Mouse (Mus musculus): ENCODE measurements around the gene Tmem156. TPM values are rescaled to one million over a fixed set of nuclear protein-coding genes. Genes with fewer than 3 reads are reported as not detected.

The Tmem156 gene
- polyA plus RNA-seq (2012; rRNA removed): 0.23 and 0.38 TPM in 2 replicates

DNA sequence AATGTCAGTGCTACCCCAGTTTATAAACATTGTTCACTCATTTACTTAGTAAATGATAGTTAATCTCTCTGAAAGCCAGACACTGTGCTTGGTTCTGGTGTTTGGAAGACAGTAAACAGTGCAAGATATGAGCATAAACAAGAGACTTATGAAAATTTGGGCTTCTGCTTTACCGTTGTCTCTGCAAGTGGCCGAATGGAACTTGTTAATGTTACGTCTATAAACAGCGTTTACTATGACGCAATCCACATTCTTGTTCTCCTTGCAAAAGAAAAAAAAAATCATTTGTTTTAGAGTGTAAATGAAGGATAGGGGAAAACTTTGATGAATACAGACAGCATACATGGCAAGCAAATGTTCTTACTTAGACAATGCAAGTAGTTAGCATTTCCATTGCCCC lies at the start of gene Tmem156:
Gene Tmem156 (minus strand): TSS at position 212 of the 400 bp plus-strand sequence.
- no peak within 1 kb of the TSS for H3K4me3 ChIP-seq (ENCODE audit: insufficient read depth, low read length)
- H3K27ac ChIP-seq (ENCODE audit: insufficient read depth, low read length): no peak within 1 kb of the TSS
- TF ChIP-seq POLR2A (IDR thresholded peaks at IDR 0.05; ENCODE audit: extremely low read depth, insufficient read depth, low read length) (no peak), CTCF (IDR thresholded peaks at IDR 0.05; ENCODE audit: extremely low read depth, insufficient read depth, low read length) (no peak)
- no peaks in the 10 kb centered on the region for H3K4me1 ChIP-seq (ENCODE audit: control insufficient read depth, insufficient read depth, low read length)

DNA sequence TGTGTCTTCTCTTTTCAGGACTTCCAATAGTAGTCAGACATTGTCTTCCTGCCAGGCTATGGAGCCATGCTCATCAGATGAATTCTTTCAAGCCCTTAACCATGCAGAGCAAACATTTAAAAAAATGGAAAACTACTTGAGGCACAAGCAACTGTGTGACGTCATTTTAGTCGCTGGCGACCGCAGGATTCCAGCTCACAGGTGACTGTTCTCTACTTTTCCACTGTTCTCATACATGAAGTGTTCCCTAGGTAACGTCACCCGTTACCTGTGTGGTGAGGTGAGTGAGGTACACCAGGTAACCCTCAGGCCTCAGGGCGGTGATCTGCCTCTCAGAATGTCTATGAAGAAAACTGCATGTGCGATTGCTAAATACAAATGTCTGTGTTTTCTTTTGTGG lies 49.3 kb upstream of the Tmem156 start:
- TF ChIP-seq CTCF (IDR thresholded peaks at IDR 0.05; ENCODE audit: extremely low read depth, insufficient read depth, low read length) (no peak), POLR2A (IDR thresholded peaks at IDR 0.05; ENCODE audit: extremely low read depth, insufficient read depth, low read length) (no peak)
- no peak overlapping the region for H3K27ac ChIP-seq (ENCODE audit: insufficient read depth, low read length)
- peaks cover 4% of the 10 kb centered on the region for H3K4me1 ChIP-seq (ENCODE audit: control insufficient read depth, insufficient read depth, low read length)
- no peak overlapping the region for H3K4me3 ChIP-seq (ENCODE audit: insufficient read depth, low read length)

DNA sequence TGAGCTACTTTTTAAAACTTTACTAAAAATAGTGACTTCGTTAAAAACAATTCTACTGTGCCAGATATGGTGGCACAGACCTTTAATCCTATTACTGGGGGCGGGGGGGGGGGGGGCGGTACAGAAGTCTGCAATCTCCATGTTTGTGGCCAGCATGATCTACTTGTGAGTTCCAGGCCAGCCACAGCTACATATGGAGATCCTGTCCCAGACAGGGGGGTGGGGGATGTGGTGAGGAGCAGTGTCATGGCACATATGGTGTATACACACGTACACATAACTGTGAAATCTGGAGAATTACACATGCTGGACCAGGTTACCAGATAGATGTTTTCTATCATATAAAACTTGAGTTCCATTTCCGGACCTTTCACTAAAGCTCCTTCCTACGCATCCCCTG lies 45.1 kb upstream of the Tmem156 start:
- Histone ChIP-seq H3K27ac (ENCODE audit: insufficient read depth, low read length) (no peak overlapping the region), H3K4me3 (ENCODE audit: insufficient read depth, low read length) (no peak overlapping the region), H3K4me1 (ENCODE audit: control insufficient read depth, insufficient read depth, low read length) (peaks cover 3% of the 10 kb centered on the region; the same call in 1 of the 2 replicates)
- no peak for TF ChIP-seq CTCF (IDR thresholded peaks at IDR 0.05; ENCODE audit: extremely low read depth, insufficient read depth, low read length)
- TF ChIP-seq POLR2A (IDR thresholded peaks at IDR 0.05; ENCODE audit: extremely low read depth, insufficient read depth, low read length): no peak

DNA sequence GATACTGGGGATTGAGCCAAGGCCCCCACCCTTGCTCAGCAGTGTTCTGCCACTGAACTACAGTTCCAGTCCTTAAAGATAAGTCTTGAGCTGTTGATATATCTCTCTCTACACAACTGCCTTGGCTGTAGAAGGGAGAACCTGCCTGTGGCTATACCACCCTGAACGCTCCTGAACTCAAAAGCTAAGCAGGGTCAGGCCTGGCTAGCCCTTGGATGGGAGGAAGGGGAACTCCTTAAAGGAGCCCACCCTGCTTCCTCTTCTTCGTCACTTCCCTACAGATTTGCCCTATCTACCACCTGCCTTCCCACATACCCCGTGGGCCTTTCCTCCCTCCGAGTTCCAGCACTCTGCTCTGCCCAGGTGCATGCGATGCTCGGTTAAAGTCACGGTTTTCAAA lies 44.2 kb upstream of the Tmem156 start:
- TF ChIP-seq CTCF (IDR thresholded peaks at IDR 0.05; ENCODE audit: extremely low read depth, insufficient read depth, low read length) (no peak), POLR2A (IDR thresholded peaks at IDR 0.05; ENCODE audit: extremely low read depth, insufficient read depth, low read length) (no peak)
- Histone ChIP-seq H3K4me3 (ENCODE audit: insufficient read depth, low read length) (no peak overlapping the region), H3K4me1 (ENCODE audit: control insufficient read depth, insufficient read depth, low read length) (peaks cover 3% of the 10 kb centered on the region; the same call in 1 of the 2 replicates), H3K27ac (ENCODE audit: insufficient read depth, low read length) (no peak overlapping the region)

DNA sequence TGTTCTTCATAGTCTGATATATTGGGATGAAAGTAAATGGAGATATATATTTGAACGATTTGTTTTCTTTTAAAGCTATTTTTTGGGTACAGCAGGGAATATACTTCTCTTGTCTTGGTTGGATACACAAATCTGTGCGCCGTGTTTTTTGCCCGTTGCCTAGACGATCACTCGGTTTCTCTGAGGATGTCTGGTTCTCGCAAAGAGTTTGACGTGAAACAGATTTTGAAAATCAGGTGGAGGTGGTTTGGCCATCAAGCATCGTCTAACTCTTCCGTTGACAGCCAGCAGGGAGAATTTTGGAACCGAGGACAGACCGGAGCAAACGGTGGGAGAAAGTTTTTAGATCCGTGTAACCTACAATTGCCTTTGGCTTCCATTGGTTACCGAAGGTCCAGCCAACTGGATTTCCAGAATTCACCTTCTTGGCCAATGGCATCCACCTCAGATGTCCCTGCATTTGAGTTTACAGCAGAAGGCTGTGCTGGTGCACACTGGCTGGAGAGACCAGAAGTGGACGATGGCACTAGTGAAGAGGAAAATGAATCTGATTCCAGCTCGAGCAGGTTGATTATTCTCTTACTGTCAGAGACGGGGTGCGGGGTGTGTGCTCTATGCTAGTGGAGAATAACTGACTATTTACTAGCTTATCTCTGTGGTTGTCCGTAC lies 39.4 kb upstream of the Tmem156 start:
- no peak for TF ChIP-seq POLR2A (IDR thresholded peaks at IDR 0.05; ENCODE audit: extremely low read depth, insufficient read depth, low read length)
- no peak for TF ChIP-seq CTCF (IDR thresholded peaks at IDR 0.05; ENCODE audit: extremely low read depth, insufficient read depth, low read length)

DNA sequence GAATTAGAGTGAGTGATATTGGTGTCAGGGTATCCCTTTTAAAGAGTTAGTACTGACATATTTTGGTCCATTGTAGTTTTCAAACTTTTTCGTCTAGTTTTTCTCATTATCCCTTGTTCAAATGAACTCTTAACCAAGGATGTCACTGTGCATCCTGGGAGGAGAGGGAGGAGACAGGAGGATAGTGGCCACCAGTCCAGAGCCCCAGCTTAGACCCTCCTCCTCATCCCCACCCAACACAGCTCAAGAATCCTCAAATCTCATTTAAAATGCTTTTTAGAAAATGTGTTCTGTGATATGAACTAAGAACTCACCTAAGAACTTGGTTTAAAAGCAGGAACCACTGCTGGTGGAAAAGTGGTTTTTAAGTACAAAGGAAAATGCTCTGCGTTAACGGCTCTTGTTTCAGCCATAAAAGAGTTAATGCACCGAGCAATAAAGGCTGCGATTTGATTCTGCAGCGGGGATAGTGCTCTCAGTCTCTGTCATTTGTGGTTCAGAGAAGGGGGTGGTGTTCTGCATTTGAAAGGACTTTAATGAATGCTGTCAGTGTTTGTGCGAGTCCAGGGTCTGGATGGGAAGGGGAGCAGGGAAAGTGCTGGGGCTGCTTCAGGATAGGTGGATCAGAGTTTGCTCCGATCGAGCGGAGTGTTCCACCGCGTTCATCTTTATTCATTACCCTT lies 38.7 kb upstream of the Tmem156 start:
- H3K27ac ChIP-seq (ENCODE audit: insufficient read depth, low read length): no peak overlapping the region
- TF ChIP-seq POLR2A (IDR thresholded peaks at IDR 0.05; ENCODE audit: extremely low read depth, insufficient read depth, low read length): peak; percentile 60
- TF ChIP-seq CTCF (IDR thresholded peaks at IDR 0.05; ENCODE audit: extremely low read depth, insufficient read depth, low read length): no peak
- no peaks in the 10 kb centered on the region for H3K4me1 ChIP-seq (ENCODE audit: control insufficient read depth, insufficient read depth, low read length)
- H3K4me3 ChIP-seq (ENCODE audit: insufficient read depth, low read length): peak overlapping the region; percentile 92

More for the DNA sequence above, 39.4 kb upstream of the Tmem156 start:
- Histone ChIP-seq H3K4me1 (ENCODE audit: control insufficient read depth, insufficient read depth, low read length) (no peaks in the 10 kb centered on the region; the same call in 1 of the 2 replicates), H3K27ac (ENCODE audit: insufficient read depth, low read length) (peak overlapping the region; percentile 7; the same call in 1 of the 2 replicates), H3K4me3 (ENCODE audit: insufficient read depth, low read length) (peak overlapping the region; percentile 92)

DNA sequence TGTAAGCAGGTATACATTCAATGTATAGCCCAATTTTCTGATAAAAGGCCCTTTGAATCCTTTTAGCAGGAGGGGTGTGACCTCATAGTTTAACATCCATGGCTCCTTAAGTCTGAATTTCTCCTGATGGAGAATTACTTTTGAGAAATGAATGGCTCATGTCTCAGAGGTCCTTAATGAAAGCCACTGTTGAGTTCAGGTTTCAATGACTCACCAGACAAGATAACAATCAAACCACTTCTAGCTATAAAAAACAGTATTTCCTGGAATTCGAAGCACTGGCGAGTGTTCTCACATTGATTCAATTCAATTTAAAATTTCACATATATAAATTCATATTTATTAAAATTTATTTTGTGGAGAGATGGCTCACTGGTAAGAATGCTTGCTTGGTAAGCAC lies 36.5 kb upstream of the Tmem156 start:
- Histone ChIP-seq H3K27ac (ENCODE audit: insufficient read depth, low read length) (no peak overlapping the region), H3K4me1 (ENCODE audit: control insufficient read depth, insufficient read depth, low read length) (no peaks in the 10 kb centered on the region), H3K4me3 (ENCODE audit: insufficient read depth, low read length) (no peak overlapping the region)
- no peak for TF ChIP-seq POLR2A (IDR thresholded peaks at IDR 0.05; ENCODE audit: extremely low read depth, insufficient read depth, low read length)
- no peak for TF ChIP-seq CTCF (IDR thresholded peaks at IDR 0.05; ENCODE audit: extremely low read depth, insufficient read depth, low read length)

DNA sequence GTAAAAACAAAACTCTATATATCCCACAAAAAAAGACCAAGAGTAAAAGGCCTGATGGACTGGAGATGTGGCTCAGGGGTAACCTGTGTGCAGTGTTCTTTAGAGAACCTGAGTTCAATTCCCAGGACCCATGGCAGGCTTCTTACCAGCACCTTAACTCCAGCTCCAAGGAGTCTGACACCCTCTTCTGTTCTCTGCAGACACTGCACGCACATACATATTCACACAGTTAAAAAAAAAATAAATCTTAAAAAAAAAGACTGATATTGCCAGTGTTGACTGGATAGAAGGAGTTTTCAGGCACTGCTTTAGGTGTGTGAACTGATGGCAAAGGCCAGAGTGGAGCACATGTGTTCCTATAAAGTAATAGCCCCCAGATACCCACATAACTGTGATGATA lies 34.2 kb upstream of the Tmem156 start:
- Histone ChIP-seq H3K4me3 (ENCODE audit: insufficient read depth, low read length) (no peak overlapping the region), H3K4me1 (ENCODE audit: control insufficient read depth, insufficient read depth, low read length) (no peaks in the 10 kb centered on the region)
- TF ChIP-seq POLR2A (IDR thresholded peaks at IDR 0.05; ENCODE audit: extremely low read depth, insufficient read depth, low read length) (no peak), CTCF (IDR thresholded peaks at IDR 0.05; ENCODE audit: extremely low read depth, insufficient read depth, low read length) (no peak)

GRCm38 (mm10) chr5:65122616-65123015 lies 30.7 kb upstream of the Tmem156 start:
- H3K27ac ChIP-seq (ENCODE audit: insufficient read depth, low read length): no peak overlapping the region
- H3K4me1 ChIP-seq (ENCODE audit: control insufficient read depth, insufficient read depth, low read length): no peaks in the 10 kb centered on the region
- H3K4me3 ChIP-seq (ENCODE audit: insufficient read depth, low read length): no peak overlapping the region
- TF ChIP-seq CTCF (IDR thresholded peaks at IDR 0.05; ENCODE audit: extremely low read depth, insufficient read depth, low read length) (no peak), POLR2A (IDR thresholded peaks at IDR 0.05; ENCODE audit: extremely low read depth, insufficient read depth, low read length) (no peak)

More for the DNA sequence above, 34.2 kb upstream of the Tmem156 start:
- H3K27ac ChIP-seq (ENCODE audit: insufficient read depth, low read length): no peak overlapping the region

DNA sequence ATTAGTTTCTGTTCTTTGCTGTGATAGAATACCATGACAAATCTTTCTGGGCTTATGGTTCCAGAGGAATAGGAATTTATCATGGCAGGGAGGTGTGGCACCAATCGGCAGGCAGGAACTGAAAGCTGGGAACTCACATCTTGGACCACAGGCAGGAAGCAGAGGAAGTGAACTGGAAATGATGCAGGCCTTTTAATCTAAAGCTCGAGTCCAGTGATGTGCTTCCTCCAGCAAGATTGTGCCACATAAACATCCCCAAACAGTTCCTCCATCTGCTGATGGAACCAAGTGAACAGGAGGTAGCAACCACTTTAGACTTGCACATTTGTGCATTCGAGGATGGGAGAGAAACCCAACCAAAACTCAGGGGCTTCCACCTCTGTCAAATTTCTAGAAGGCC lies 28.0 kb upstream of the Tmem156 start:
- Histone ChIP-seq H3K4me1 (ENCODE audit: control insufficient read depth, insufficient read depth, low read length) (no peaks in the 10 kb centered on the region), H3K4me3 (ENCODE audit: insufficient read depth, low read length) (no peak overlapping the region), H3K27ac (ENCODE audit: insufficient read depth, low read length) (no peak overlapping the region)
- no peak for TF ChIP-seq CTCF (IDR thresholded peaks at IDR 0.05; ENCODE audit: extremely low read depth, insufficient read depth, low read length)
- TF ChIP-seq POLR2A (IDR thresholded peaks at IDR 0.05; ENCODE audit: extremely low read depth, insufficient read depth, low read length): no peak

All from cortical plate, adult 2 months (tissue).